Mouse (Mus musculus): ENCODE results near the gene Son. TPM values are rescaled to one million over a fixed set of nuclear protein-coding genes. Genes with fewer than 3 reads are reported as not detected.

The Son gene
- 456 TPM for polyA plus RNA-seq (2014; fragmentation: Illumina TruSeq; extraction: RNeasy Lipid Tissue Mini Kit (QIAGEN cat#74804))

GRCm38 (mm10) chr16:91647461-91648219 is at the start of gene Son:
TSS of gene Son (plus strand) at chr16:91647506.

GRCm38 (mm10) chr16:91597672-91598010 is 49.7 kb upstream of the Son start, which contains the start of gene Tmem50b:
TSS of gene Tmem50b (minus strand) at chr16:91597800.

GRCm38 (mm10) chr16:91618511-91619501 is 28.5 kb upstream of the Son start, which contains the start of gene Dnajc28:
TSS of gene Dnajc28 (minus strand) at chr16:91619026.

GRCm38 (mm10) chr16:91646681-91647419 is 456 bp upstream of the Son start, which contains the start of gene Gart:
TSS of gene Gart (minus strand) at chr16:91646952.

GRCm38 (mm10) chr16:91688619-91689334 is 41.5 kb downstream of the Son start, which contains the start of gene Donson:
TSS of gene Donson (minus strand) at chr16:91688770.

GRCm38 (mm10) chr16:91728123-91729065 is 81.1 kb downstream of the Son start, which contains the start of gene Cryzl1:
TSS of gene Cryzl1 (minus strand) at chr16:91728975.

Other genes with a start within 250 kb of the Son start
- 66.7 TPM for gene Il10rb, start 241.3 kb upstream of the Son start, polyA plus RNA-seq (2014; fragmentation: Illumina TruSeq; extraction: RNeasy Lipid Tissue Mini Kit (QIAGEN cat#74804))
- gene Ifnar1, start 162.3 kb upstream of the Son start, polyA plus RNA-seq (2014; fragmentation: Illumina TruSeq; extraction: RNeasy Lipid Tissue Mini Kit (QIAGEN cat#74804)): 209 TPM
- 37.8 TPM for gene Ifngr2, start 100.4 kb upstream of the Son start, polyA plus RNA-seq (2014; fragmentation: Illumina TruSeq; extraction: RNeasy Lipid Tissue Mini Kit (QIAGEN cat#74804))
- 61.8 TPM for gene Tmem50b, start 49.7 kb upstream of the Son start, polyA plus RNA-seq (2014; fragmentation: Illumina TruSeq; extraction: RNeasy Lipid Tissue Mini Kit (QIAGEN cat#74804))
- 20.7 TPM for gene Dnajc28, start 28.5 kb upstream of the Son start, polyA plus RNA-seq (2014; fragmentation: Illumina TruSeq; extraction: RNeasy Lipid Tissue Mini Kit (QIAGEN cat#74804))
- gene Gart, start 554 bp upstream of the Son start, polyA plus RNA-seq (2014; fragmentation: Illumina TruSeq; extraction: RNeasy Lipid Tissue Mini Kit (QIAGEN cat#74804)): 26.3 TPM
- gene Donson, start 41.3 kb downstream of the Son start, polyA plus RNA-seq (2014; fragmentation: Illumina TruSeq; extraction: RNeasy Lipid Tissue Mini Kit (QIAGEN cat#74804)): 12.1 TPM
- gene Cryzl1, start 81.5 kb downstream of the Son start, polyA plus RNA-seq (2014; fragmentation: Illumina TruSeq; extraction: RNeasy Lipid Tissue Mini Kit (QIAGEN cat#74804)): 120 TPM
- 73.5 TPM for gene Itsn1, start 81.8 kb downstream of the Son start, polyA plus RNA-seq (2014; fragmentation: Illumina TruSeq; extraction: RNeasy Lipid Tissue Mini Kit (QIAGEN cat#74804))